Mouse (Mus musculus) spleen, adult 2 months (tissue): ENCODE results near the gene Mprip. TPM values are rescaled to one million over a fixed set of nuclear protein-coding genes. Genes with fewer than 3 reads are reported as not detected.
"Not testable (repeated sequence)": the region's sequence is repeated elsewhere in the genome, so short reads cannot be mapped to it uniquely, and the experiment has no call there.

Source experiments
- DNase-seq, 2 experiments: peaks; one replicate each; pipeline versions ENCODE4 v3.0.0 to v3.0.0-alpha.2; 2012 to 2021; ENCODE audit warnings: low spot score in 2 of 2, low read depth in 1 of 2
- H3K27ac ChIP-seq: fragments of 200-500 bp; 2 replicates; pipeline ENCODE4 v1.5.1; 2012; ENCODE audit warnings: low read length, inconsistent platforms; ENCODE audit not compliant: insufficient read depth
- H3K27me3 ChIP-seq: fragments of 200-500 bp; 2 replicates; pipeline ENCODE4 v1.6.1; 2012; ENCODE audit warnings: mild to moderate bottlenecking, moderate library complexity, low read length, inconsistent platforms; ENCODE audit not compliant: control insufficient read depth, insufficient read depth
- H3K36me3 ChIP-seq: fragments of 200-500 bp; 2 replicates; pipeline ENCODE4 v1.6.1; 2012; ENCODE audit warnings: mild to moderate bottlenecking, low read length, inconsistent platforms; ENCODE audit not compliant: control insufficient read depth, insufficient read depth
- H3K4me1 ChIP-seq: fragments of 200-500 bp; 2 replicates; pipeline ENCODE4 v1.6.1; 2011; ENCODE audit warnings: inconsistent platforms; ENCODE audit not compliant: control insufficient read depth, insufficient read depth, insufficient read length
- H3K4me3 ChIP-seq: fragments of 200-500 bp; 2 replicates; pipeline ENCODE4 v1.5.1; 2011; ENCODE audit warnings: mild to moderate bottlenecking, inconsistent platforms; ENCODE audit not compliant: insufficient read depth, insufficient read length; ENCODE audit errors: extremely low read depth
- CTCF ChIP-seq: fragments of 200-500 bp; IDR thresholded peaks from 2 replicates; pipeline ENCODE4 v1.5.1; 2011; ENCODE audit warnings: mild to moderate bottlenecking, inconsistent platforms; ENCODE audit not compliant: insufficient read depth, insufficient read length, insufficient replicate concordance; ENCODE audit errors: extremely low read depth
- POLR2A ChIP-seq: fragments of 200-500 bp; IDR thresholded peaks from 2 replicates; pipeline ENCODE4 v1.6.1; 2011; ENCODE audit warnings: low read depth, low read length, inconsistent platforms
- WGBS: fragments of 180-500 bp; shearing (Covaris S2); methylation state at CpG from one replicate; pipeline ENCODE4 v1.1.7; 2018; 5-methylcytosine and 5-hydroxymethylcytosine counted together
- polyA plus RNA-seq: library from polyadenylated mRNA; depleted of rRNA; stranded (reverse); fragments of >200 nt; gene quantifications from 2 replicates; pipeline ENCODE4 v1.2.3, GENCODE M21; 2012

Mprip gene
- polyA plus RNA-seq, 1 experiment, result 55.4 TPM

- Histone ChIP-seq H3K27ac (no peak overlapping the region), H3K4me3 (0 out of 2 replicates have a peak overlapping the region, but pooled peaks have one; percentile 7), H3K4me1 (peaks cover 11% of the 10 kb centered on the region; the same call in 1 of the 2 replicates), H3K36me3 (no peaks in the 10 kb centered on the region), H3K27me3 (no peaks in the 10 kb centered on the region; the same call in 1 of the 2 replicates)
- WGBS, result 50% methylated on average over 3 of the region's 3 CpGs
- TF ChIP-seq POLR2A (no peak), CTCF (no peak)
- DNase-seq, result no peak
Observed at GRCm38 (mm10) chr11:59663776-59664320, 2.7 kb downstream of the Mprip start.

- 70% methylated on average over 3 of the region's 3 CpGs for WGBS
- no peak for DNase-seq
- peaks cover 11% of the 10 kb centered on the region; the same call in 1 of the 2 replicates for H3K4me1 ChIP-seq
- H3K36me3 ChIP-seq, result no peaks in the 10 kb centered on the region
- H3K27me3 ChIP-seq, result no peaks in the 10 kb centered on the region; the same call in 1 of the 2 replicates
- H3K27ac ChIP-seq, result no peak overlapping the region; the same call in 1 of the 2 replicates
- no peak for TF ChIP-seq CTCF
- TF ChIP-seq POLR2A, result no peak
- no peak overlapping the region for H3K4me3 ChIP-seq
Observed at GRCm38 (mm10) chr11:59664818-59665217, 3.7 kb downstream of the Mprip start.

GRCm38 (mm10) chr11:59671049-59671693, 10.1 kb downstream of the Mprip start:
- no peak overlapping the region for H3K27ac ChIP-seq
- H3K4me3 ChIP-seq, result no peak overlapping the region
- 62% methylated on average over 4 of the region's 4 CpGs for WGBS
- no peaks in the 10 kb centered on the region for H3K27me3 ChIP-seq
- no peaks in the 10 kb centered on the region for H3K36me3 ChIP-seq
- TF ChIP-seq CTCF (no peak), POLR2A (no peak)
- peaks cover 4% of the 10 kb centered on the region for H3K4me1 ChIP-seq
- DNase-seq, result no peak

GRCm38 (mm10) chr11:59674013-59674412, 12.9 kb downstream of the Mprip start:
- no peak overlapping the region for H3K4me3 ChIP-seq
- no peaks in the 10 kb centered on the region for H3K27me3 ChIP-seq
- TF ChIP-seq POLR2A, result no peak
- TF ChIP-seq CTCF, result no peak
- H3K36me3 ChIP-seq, result no peaks in the 10 kb centered on the region
- H3K4me1 ChIP-seq, result peaks cover 4% of the 10 kb centered on the region
- no peak overlapping the region for H3K27ac ChIP-seq
- WGBS, result 87% methylated on average over 3 of the region's 3 CpGs
- DNase-seq, result no peak

- H3K27ac ChIP-seq, H3K27me3 ChIP-seq, H3K36me3 ChIP-seq, H3K4me3 ChIP-seq, DNase-seq, H3K4me1 ChIP-seq: not testable (repeated sequence)
- 92% methylated on average over 8 of the region's 8 CpGs for WGBS
Observed at GRCm38 (mm10) chr11:59674746-59675145, 13.6 kb downstream of the Mprip start.

- H3K27me3 ChIP-seq, result no peaks in the 10 kb centered on the region
- WGBS, result 100% methylated on average over 2 of the region's 2 CpGs
- H3K36me3 ChIP-seq, result no peaks in the 10 kb centered on the region
- no peak overlapping the region for H3K4me3 ChIP-seq
- no peak overlapping the region for H3K27ac ChIP-seq
- TF ChIP-seq POLR2A, result no peak
- H3K4me1 ChIP-seq, result no peaks in the 10 kb centered on the region; the same call in none of the 2 replicates
- no peak for DNase-seq
Observed at GRCm38 (mm10) chr11:59677767-59678166, 16.7 kb downstream of the Mprip start.

GRCm38 (mm10) chr11:59678693-59679092, 17.6 kb downstream of the Mprip start:
- no peaks in the 10 kb centered on the region; the same call in 1 of the 2 replicates for H3K4me1 ChIP-seq
- 81% methylated on average over 2 of the region's 2 CpGs for WGBS
- DNase-seq, result no peak
- H3K4me3 ChIP-seq, result no peak overlapping the region
- no peaks in the 10 kb centered on the region for H3K36me3 ChIP-seq
- no peak for TF ChIP-seq CTCF
- TF ChIP-seq POLR2A, result no peak
- H3K27ac ChIP-seq, result no peak overlapping the region
- H3K27me3 ChIP-seq, result no peaks in the 10 kb centered on the region
